Mouse (Mus musculus) E14TG2a.4 (cell line): ENCODE data around the gene Fscn3.

ENCODE experiments used
- CTCF ChIP-seq: conservative IDR thresholded peaks from 2 replicates; pipeline ENCODE4 v1.5.1; 2014; ENCODE audit warnings: low read length
- POU5F1 ChIP-seq: IDR thresholded peaks from 2 replicates; pipeline ENCODE4 v1.6.1; 2014; ENCODE audit warnings: low read length, borderline replicate concordance

GRCm38 (mm10) chr6:28399791-28400190 lies 27.8 kb upstream of the Fscn3 start:
- TF ChIP-seq CTCF: peak; percentile 57
- TF ChIP-seq POU5F1: no peak
